Mouse (Mus musculus): ENCODE data around the gene Lamc1. TPM values are rescaled to one million over a fixed set of nuclear protein-coding genes. Genes with fewer than 3 reads are reported as not detected.

Gene Lamc1
- polyA plus RNA-seq, 2 experiments = 76.7 to 118 TPM

GRCm38 (mm10) chr1:153288010-153288409, 44.6 kb downstream of the Lamc1 start:
- Histone ChIP-seq H3K9me3 (ENCODE audit: control insufficient read depth, low read length) (no peaks in the 10 kb centered on the region), H3K4me3 (replicated peaks; ENCODE audit: low read length) (no peak overlapping the region), H3K4me1 (ENCODE audit: control insufficient read depth, insufficient read depth, low read length) (peaks cover 19% of the 10 kb centered on the region), H3K36me3 (ENCODE audit: control insufficient read depth, insufficient read depth, low read length) (no peaks in the 10 kb centered on the region), H3K27me3 (ENCODE audit: control insufficient read depth, insufficient read depth, low read length) (no peaks in the 10 kb centered on the region), H3K4me2 (replicated peaks; ENCODE audit: low read depth, low read length, severe bottlenecking) (no peak overlapping the region), H3K9ac (ENCODE audit: low read depth, low read length, severe bottlenecking) (no peak overlapping the region), H3K27ac (replicated peaks; ENCODE audit: low read depth, low read length) (no peak overlapping the region)
- no peak for TF ChIP-seq POLR2A (IDR thresholded peaks at IDR 0.05; ENCODE audit: borderline replicate concordance, extremely low read depth, insufficient read depth, insufficient read length)
- DNase-seq (ENCODE audit: low spot score) (no peak), ATAC-seq (ENCODE audit: low FRiP score, low read depth) (no peak)
- 77% methylated on average over 4 of the region's 4 CpGs for WGBS

DNA sequence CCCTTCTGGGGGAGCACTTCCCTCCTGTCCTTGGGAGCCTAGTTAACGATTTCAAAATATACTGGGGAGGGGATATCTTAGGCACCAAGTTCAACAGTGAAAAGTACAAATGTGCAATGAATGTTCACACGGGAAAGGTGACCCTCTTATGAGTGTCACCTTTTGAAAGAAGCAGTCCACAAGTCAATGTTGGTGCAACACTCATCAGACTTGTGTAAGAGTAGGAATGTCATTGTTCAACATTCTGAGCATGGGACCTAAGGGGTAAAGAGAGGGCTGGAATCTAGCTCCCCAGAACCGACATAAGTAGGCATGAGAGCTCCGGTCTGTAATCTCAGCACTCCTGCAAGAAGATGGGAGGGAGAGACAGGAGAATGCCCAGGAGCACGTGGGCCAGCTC, 45.1 kb downstream of the Lamc1 start:
- ATAC-seq (ENCODE audit: low FRiP score, low read depth) = no peak
- H3K9ac ChIP-seq (ENCODE audit: low read depth, low read length, severe bottlenecking) = no peak overlapping the region
- H3K9me3 ChIP-seq (ENCODE audit: control insufficient read depth, low read length) = no peaks in the 10 kb centered on the region
- H3K27me3 ChIP-seq (ENCODE audit: control insufficient read depth, insufficient read depth, low read length) = no peaks in the 10 kb centered on the region
- H3K4me3 ChIP-seq (replicated peaks; ENCODE audit: low read length) = no peak overlapping the region
- H3K4me1 ChIP-seq (ENCODE audit: control insufficient read depth, insufficient read depth, low read length) = peaks cover 13% of the 10 kb centered on the region
- no peak overlapping the region for H3K27ac ChIP-seq (replicated peaks; ENCODE audit: low read depth, low read length)
- H3K4me2 ChIP-seq (replicated peaks; ENCODE audit: low read depth, low read length, severe bottlenecking) = no peak overlapping the region
- no peak for TF ChIP-seq POLR2A (IDR thresholded peaks at IDR 0.05; ENCODE audit: borderline replicate concordance, extremely low read depth, insufficient read depth, insufficient read length)
- no peak for DNase-seq (ENCODE audit: low spot score)
- no peaks in the 10 kb centered on the region for H3K36me3 ChIP-seq (ENCODE audit: control insufficient read depth, insufficient read depth, low read length)
- WGBS = 83% methylated on average over 5 of the region's 5 CpGs

DNA sequence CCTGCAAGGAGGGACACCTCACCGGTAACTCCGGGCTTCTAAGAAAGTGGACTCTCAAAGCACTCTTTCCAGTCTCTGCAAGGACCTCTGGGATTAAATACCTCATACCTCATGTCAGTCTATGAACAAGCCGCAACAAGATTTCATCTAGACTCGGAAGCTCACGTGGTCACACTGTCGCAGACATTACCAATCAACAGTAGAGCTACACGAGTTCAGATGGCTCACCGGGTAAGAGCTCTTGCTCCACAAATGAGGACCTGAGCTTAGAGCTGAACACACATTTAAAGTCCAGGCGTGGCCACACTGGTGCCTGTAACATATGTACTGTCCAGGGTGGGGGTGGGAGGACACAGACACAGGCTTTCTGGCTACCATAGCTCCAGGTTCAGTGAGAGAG, 46.4 kb downstream of the Lamc1 start:
- Histone ChIP-seq H3K27me3 (ENCODE audit: control insufficient read depth, insufficient read depth, low read length) (no peaks in the 10 kb centered on the region), H3K4me2 (replicated peaks; ENCODE audit: low read depth, low read length, severe bottlenecking) (no peak overlapping the region), H3K4me1 (ENCODE audit: control insufficient read depth, insufficient read depth, low read length) (peaks cover 3% of the 10 kb centered on the region; the same call in 1 of the 2 replicates), H3K4me3 (replicated peaks; ENCODE audit: low read length) (no peak overlapping the region), H3K27ac (replicated peaks; ENCODE audit: low read depth, low read length) (no peak overlapping the region), H3K36me3 (ENCODE audit: control insufficient read depth, insufficient read depth, low read length) (no peaks in the 10 kb centered on the region), H3K9ac (ENCODE audit: low read depth, low read length, severe bottlenecking) (no peak overlapping the region), H3K9me3 (ENCODE audit: control insufficient read depth, low read length) (no peaks in the 10 kb centered on the region)
- ATAC-seq (ENCODE audit: low FRiP score, low read depth) = no peak
- TF ChIP-seq POLR2A (IDR thresholded peaks at IDR 0.05; ENCODE audit: borderline replicate concordance, extremely low read depth, insufficient read depth, insufficient read length) = no peak
- DNase-seq (ENCODE audit: low spot score) = no peak
- WGBS = 74% methylated on average over 9 of the region's 9 CpGs

- Histone ChIP-seq H3K27ac (replicated peaks; ENCODE audit: low read depth, low read length) (no peak overlapping the region), H3K4me3 (replicated peaks; ENCODE audit: low read length) (no peak overlapping the region), H3K27me3 (ENCODE audit: control insufficient read depth, insufficient read depth, low read length) (no peaks in the 10 kb centered on the region), H3K4me1 (ENCODE audit: control insufficient read depth, insufficient read depth, low read length) (peaks cover 3% of the 10 kb centered on the region; the same call in 1 of the 2 replicates), H3K9ac (ENCODE audit: low read depth, low read length, severe bottlenecking) (no peak overlapping the region), H3K9me3 (ENCODE audit: control insufficient read depth, low read length) (no peaks in the 10 kb centered on the region), H3K4me2 (replicated peaks; ENCODE audit: low read depth, low read length, severe bottlenecking) (no peak overlapping the region), H3K36me3 (ENCODE audit: control insufficient read depth, insufficient read depth, low read length) (no peaks in the 10 kb centered on the region)
- no peak for TF ChIP-seq POLR2A (IDR thresholded peaks at IDR 0.05; ENCODE audit: borderline replicate concordance, extremely low read depth, insufficient read depth, insufficient read length)
- no peak for ATAC-seq (ENCODE audit: low FRiP score, low read depth)
- 75% methylated on average over 8 of the region's 8 CpGs for WGBS
- no peak for DNase-seq (ENCODE audit: low spot score)
Observed at GRCm38 (mm10) chr1:153285188-153285587, 47.4 kb downstream of the Lamc1 start.

DNA sequence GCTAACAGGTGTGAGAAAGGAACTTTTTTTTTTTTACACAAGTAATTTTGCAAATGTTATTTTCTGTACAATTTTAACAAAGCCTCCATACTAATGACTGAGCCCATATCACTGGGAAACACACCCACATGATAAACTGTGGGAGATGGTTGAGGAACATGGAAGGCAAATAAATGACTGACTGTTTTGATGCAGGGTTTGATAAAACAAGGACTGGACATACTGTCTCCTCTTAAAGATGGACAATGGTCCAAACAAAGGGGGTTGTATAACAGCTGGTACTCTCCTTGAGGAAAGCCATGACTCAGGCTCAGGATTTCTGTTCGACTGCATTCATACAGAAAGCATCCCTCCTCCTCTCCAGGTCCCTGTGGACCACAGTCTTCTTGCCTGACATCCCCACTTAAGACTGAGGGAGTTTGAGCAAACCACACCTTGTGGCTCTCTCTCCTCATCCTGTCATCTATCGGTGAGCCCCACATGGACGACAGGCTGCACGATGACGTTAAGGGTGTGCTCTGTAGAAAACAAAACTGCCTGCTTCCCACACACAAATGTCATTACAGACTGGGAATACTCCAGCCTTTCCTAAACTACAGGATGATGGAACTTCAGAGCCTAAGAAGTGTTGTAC, 50.1 kb downstream of the Lamc1 start:
- H3K4me3 ChIP-seq (replicated peaks; ENCODE audit: low read length) = no peak overlapping the region
- no peak for TF ChIP-seq POLR2A (IDR thresholded peaks at IDR 0.05; ENCODE audit: borderline replicate concordance, extremely low read depth, insufficient read depth, insufficient read length)
- no peak overlapping the region for H3K4me2 ChIP-seq (replicated peaks; ENCODE audit: low read depth, low read length, severe bottlenecking)
- ATAC-seq (ENCODE audit: low FRiP score, low read depth) (no peak), DNase-seq (ENCODE audit: low spot score) (no peak)
- no peaks in the 10 kb centered on the region for H3K27me3 ChIP-seq (ENCODE audit: control insufficient read depth, insufficient read depth, low read length)
- H3K9me3 ChIP-seq (ENCODE audit: control insufficient read depth, low read length) = no peaks in the 10 kb centered on the region
- H3K36me3 ChIP-seq (ENCODE audit: control insufficient read depth, insufficient read depth, low read length) = no peaks in the 10 kb centered on the region
- peaks cover 3% of the 10 kb centered on the region; the same call in 1 of the 2 replicates for H3K4me1 ChIP-seq (ENCODE audit: control insufficient read depth, insufficient read depth, low read length)
- no peak overlapping the region for H3K27ac ChIP-seq (replicated peaks; ENCODE audit: low read depth, low read length)
- WGBS = 82% methylated on average over 5 of the region's 5 CpGs
- H3K9ac ChIP-seq (ENCODE audit: low read depth, low read length, severe bottlenecking) = no peak overlapping the region
